Mouse (Mus musculus) gastrocnemius, postnatal 10 days (tissue): Measurements from ENCODE around the gene Lmf1. TPM values are rescaled to one million over a fixed set of nuclear protein-coding genes. Genes with fewer than 3 reads are reported as not detected.

Experiments
- DNase-seq: peaks from one replicate; pipeline ENCODE4 v3.0.0; 2021; ENCODE audit warnings: mixed read lengths
- total RNA-seq, 2 experiments: library from RNA; stranded (reverse); gene quantifications; 2 replicates each; pipeline ENCODE4 v1.2.3; 2021

Lmf1 gene
- total RNA-seq, 2 experiments from 2014 or later = 11.5 to 14.5 TPM

DNA sequence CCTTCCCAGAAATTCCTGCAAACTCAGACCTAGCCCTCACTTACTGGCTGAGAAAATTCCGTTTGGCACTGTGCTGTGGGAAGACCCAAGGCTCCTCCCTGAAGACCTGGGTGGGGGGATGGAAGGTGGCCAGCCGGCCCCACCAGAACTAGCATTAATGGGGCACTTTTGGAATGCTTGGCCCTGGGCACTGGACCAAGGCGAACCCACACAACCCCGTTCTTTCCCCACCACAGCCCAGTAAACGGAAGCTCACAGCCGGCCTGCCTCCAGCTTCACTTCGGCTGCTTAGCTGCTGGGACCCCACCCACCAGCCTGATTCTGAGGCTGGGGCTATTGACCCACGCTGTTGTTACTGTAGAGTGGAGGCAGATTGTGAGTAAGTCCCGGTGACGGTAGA is 10.7 kb upstream of the Lmf1 start:
- peak; percentile 33 for DNase-seq

- DNase-seq = no peak
These were observed 10.0 kb upstream of the Lmf1 start for GRCm38 (mm10) chr17:25568880-25569279.

DNA sequence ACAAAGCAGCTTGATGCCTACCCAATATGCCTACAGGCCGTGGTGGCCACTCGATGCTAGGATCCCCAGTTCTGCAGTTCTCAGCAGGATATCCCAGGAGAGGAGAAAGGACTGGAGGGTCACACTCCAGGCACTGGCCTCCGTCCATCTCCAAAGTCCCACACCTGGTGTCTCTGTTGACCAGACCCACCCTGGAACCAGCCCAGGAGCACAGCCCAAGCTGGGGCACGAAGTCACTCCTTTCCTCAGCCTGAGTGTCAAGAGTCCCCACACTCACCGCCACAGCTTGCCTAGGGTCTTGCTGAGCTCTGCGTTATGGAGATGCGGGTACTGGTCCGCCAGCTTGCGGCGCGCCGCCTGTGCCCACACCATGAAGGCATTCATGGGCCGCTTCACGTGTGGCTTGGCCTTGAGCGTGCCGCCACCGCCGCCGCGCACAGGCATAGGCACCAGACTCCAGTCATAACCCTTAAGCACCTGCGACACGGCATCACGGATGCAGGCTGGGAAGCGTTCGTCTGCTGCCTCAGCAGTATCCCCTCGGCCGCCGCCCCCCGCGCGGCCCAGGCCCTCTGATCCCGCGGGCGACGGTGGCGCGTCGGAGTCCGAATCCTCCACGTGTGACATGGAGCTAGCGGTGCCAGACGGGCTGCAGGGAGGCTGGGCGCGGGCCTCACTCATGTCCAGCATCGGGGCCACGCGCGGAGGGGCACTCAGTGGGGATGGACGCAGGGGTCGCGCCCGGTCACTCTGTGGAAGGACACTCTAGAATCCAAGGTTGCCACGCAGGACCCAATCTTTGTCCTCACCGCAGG is 8.8 kb upstream of the Lmf1 start:
- DNase-seq = no peak

GRCm38 (mm10) chr17:25570648-25571452 is 8.0 kb upstream of the Lmf1 start, which contains the start of gene Sox8:
Gene Sox8 (minus strand): TSS chr17:25570686.
- DNase-seq = peak; percentile 86

DNA sequence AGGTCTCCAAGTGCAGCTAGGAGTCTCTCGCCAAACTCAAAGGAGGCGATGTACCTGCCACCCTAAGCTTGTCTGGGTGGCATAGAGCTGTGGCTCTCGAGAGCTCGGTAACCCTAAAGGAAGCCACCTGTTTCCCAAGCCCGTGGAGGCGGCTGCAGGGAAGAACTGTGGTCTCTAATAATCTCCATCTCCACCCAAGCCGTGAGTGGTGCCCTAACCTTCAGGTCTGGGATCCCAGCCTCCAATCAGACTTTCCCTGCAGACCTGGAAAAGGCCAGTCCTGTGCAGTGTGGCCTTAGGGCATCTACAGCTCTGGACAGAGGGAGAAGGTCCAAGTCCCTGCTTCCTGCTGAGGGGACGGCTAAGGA is 7.4 kb upstream of the Lmf1 start:
- DNase-seq = no peak

DNA sequence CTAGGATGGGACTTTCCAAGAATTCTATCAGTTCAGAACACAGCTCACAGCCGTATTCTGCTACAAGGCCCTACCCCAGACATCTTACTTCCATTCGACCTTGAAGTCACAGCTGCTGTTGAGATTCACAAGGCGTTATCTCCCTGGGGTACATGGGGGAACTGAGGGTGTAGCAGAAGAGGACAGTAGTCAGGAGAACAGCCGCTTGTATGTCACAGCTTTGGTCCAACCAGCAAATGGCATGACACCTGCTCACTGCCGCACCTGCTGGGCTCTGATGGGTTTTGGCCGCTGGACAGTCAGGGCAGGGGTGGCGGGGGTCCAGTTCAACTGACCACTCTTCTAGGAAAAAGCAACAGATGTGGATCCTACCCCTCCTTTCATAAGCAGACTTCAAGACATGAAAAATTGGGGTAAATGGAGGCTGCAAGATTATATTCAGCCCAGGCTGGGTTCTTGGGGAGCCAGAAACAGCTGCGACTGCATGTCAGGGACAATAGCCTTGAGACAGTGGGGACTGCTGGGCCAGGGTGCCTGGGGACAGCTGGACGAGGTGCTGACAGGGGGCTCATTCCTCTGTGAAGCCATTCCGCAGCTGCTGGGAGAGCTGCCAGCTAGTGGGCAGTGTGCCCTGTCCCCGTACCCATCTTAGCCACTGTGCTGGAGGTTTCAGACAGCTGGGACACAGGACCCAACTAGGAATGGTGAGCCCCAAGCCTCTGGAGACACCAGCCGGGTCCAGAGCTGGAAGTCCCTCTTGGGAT is 3.5 kb upstream of the Lmf1 start:
- DNase-seq = peak; percentile 77

- no peak for DNase-seq
These were observed 2.9 kb upstream of the Lmf1 start for GRCm38 (mm10) chr17:25576034-25576433.

DNA sequence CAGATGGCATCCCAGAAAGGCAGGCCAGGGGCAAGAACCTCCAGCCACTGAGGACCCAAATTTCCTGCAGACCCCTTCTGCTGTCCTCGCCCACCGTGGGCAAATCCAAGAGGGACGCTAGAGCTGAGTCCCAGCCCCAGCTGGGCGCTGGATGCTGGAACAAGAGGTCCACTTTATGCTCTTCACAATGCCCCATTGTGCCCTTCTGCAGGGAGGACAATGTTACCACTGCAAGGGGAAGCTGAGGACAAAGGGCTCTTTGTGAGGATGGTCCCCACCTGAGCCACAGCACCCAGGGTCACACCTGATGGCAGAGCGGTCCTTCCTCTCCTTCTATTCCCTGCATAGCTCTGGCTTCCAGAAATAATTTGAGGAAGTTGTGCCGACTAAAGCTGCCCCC is 1.6 kb upstream of the Lmf1 start:
- DNase-seq = no peak

- no peak for DNase-seq
These were observed 1.2 kb upstream of the Lmf1 start for GRCm38 (mm10) chr17:25577702-25578101.

- no peak for DNase-seq
These were observed 605 bp downstream of the Lmf1 start for GRCm38 (mm10) chr17:25579332-25580047.

- no peak for DNase-seq
These were observed 3.2 kb downstream of the Lmf1 start for GRCm38 (mm10) chr17:25582076-25582475.

- DNase-seq = no peak
These were observed 4.2 kb downstream of the Lmf1 start for GRCm38 (mm10) chr17:25583099-25583498.

DNA sequence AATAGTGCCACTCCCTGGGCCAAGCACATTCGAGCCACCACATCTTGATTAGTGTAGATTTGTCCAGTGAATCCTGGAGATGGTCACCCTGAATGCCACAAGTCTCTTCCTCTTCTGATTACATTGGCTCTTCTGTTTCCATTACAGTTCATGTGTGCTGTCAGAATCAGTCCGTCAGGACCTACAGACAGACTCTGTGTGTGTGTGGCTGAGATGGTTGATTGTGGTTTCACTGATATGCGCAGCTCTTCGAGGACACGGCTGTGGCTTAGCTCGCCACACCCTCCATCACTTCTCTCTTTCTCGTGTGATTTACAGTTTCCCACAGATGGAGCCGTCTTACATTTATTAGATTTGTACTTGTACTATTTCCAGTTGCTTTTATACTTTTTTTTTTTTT is 5.0 kb downstream of the Lmf1 start:
- DNase-seq = no peak

GRCm38 (mm10) chr17:25584646-25585045 is 5.8 kb downstream of the Lmf1 start:
- no peak for DNase-seq

GRCm38 (mm10) chr17:25590068-25590467 is 11.2 kb downstream of the Lmf1 start:
- no peak for DNase-seq

DNA sequence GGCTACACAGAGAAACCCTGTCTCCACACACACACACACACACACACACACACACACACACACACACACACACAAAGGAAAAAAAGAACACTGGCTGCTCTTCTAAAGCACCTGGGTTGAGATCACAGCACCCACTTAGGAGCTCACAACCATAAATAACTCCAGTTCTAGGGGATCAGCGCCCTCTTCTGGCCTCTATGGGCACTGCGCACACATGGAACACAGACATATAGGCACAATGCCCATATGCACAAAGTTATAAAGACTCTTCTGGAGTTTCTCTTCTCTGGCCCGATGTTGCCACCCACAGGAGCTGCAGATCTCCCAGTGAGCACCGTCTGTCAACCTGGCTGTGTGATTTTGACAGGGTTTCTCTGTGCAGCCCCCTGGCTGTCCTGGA is 12.1 kb downstream of the Lmf1 start:
- DNase-seq = no peak

DNA sequence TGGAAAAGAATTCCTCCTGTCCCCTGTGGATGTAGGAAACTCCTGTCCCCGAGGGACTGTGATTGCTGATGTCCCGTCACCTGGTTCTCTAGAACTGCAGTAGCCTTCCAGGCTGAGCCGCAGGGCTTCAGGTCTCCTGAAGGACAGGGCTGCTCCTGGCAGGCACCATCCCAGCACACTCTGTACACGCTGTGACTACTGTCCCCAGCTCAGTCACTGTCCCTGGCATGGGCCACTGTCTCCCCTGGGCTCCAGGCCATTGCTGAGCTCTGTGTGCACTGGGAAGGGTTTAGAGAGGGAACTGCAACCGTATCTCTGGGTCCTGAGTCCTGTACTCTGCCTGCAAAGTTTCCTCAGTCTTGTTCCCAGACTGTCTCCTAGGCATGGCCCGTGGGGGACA is 13.5 kb downstream of the Lmf1 start:
- no peak for DNase-seq

DNA sequence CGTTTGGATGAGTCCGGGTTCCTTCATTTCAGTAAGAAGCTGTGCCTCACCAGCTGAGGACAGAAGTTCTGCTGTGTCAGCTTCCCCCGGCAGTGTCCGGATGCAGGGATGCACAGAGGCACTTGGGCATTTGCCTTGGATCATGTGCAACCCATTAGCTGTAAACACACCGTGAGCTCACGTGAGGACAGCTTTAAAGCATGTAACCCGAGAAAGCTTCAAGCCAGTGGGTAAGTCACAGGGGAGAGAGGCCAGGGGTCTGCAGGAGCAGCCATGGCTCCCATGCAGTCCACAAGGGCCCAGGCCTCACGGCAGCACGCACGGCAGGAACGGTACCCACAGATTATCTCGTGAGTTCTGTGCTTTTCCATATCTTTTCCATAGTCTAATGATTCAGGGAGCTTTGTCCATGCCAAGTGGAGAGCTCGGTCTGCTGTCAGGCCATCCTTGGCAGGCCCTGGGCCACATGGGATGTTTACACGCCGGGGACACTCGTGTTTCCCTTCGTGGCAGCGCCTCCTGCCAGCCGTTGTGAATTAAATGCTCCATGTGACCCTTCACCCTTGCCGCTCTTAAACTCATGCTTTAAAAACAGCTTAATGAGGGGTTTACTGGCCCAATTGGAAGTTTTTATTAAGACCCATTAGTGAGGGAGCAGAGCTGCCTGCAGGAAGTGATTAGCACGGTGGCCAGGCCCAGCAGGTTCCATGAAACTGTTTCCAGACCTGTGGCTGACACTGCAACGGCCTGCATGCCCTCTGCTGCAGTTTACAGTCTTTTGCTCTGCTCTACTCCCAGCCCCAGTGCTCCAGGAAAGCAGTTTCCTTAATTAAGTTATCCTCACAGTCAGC is 14.8 kb downstream of the Lmf1 start:
- DNase-seq = no peak

- no peak for DNase-seq
These were observed 16.6 kb downstream of the Lmf1 start for GRCm38 (mm10) chr17:25595495-25595894.

DNA sequence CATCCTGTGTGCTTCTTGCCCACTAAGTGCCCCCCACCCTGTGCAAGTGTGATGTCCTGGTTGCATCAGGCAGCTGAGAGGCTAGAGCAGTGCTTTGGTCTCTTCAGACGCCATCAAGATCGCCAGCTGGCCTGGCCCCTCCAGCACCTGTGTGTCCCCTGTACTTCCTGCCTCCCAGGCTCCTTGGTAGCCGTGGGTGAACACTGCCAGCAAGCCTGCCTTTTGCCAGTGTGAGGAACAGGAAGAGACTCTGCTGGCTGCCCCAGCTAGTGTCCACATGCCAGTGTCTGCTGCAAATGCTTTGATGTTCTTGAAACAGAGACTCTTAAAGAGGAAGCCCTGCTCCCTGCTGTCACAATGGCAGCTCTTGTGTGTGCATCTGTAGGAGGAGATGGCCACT is 18.7 kb downstream of the Lmf1 start:
- DNase-seq = no peak

- no peak for DNase-seq
These were observed 23.5 kb downstream of the Lmf1 start for GRCm38 (mm10) chr17:25602366-25602765.
